Mouse (Mus musculus): ENCODE results near the gene Acap1. TPM values are rescaled to one million over a fixed set of nuclear protein-coding genes. Genes with fewer than 3 reads are reported as not detected.
"Not testable (repeated sequence)": the region's sequence is repeated elsewhere in the genome, so short reads cannot be mapped to it uniquely, and the experiment has no call there.

Gene Acap1
- polyA plus RNA-seq, 1 experiment from 2014 or later, result 0.75 TPM

DNA sequence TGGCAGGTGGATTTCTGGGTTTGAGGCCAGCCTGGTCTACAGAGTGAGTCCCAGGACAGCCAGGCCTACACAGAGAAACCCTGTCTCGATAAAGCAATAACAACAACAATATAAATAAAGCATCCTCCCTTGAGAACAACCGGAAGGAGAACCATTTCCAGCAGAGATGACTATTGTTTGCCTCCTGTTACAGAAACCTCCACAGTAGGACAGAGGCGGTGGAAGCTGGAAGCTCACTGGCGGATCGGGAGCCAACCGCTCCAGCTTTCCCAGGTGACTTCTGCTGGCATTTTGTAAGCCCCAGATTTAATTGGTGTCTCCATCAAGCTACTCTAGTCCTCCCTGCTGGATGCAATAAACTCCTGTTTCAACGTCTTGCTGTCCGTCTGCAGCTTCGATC, 29.8 kb downstream of the Acap1 start:
- Histone ChIP-seq H3K27me3 (ENCODE audit: control insufficient read depth, insufficient read depth, low read length) (no peaks in the 10 kb centered on the region), H3K4me1 (replicated peaks; ENCODE audit: control insufficient read depth, insufficient read depth, low read length) (no peaks in the 10 kb centered on the region), H3K4me2 (ENCODE audit: low read depth, low read length, severe bottlenecking) (no peak overlapping the region), H3K27ac (ENCODE audit: low read depth, low read length) (no peak overlapping the region), H3K4me3 (ENCODE audit: low read depth, low read length) (no peak overlapping the region), H3K9ac (ENCODE audit: low read length) (no peak overlapping the region), H3K9me3 (ENCODE audit: control insufficient read depth, low read length) (no peaks in the 10 kb centered on the region), H3K36me3 (ENCODE audit: control insufficient read depth, insufficient read depth, low read length) (no peaks in the 10 kb centered on the region)
- ATAC-seq (replicated peaks; ENCODE audit: low FRiP score), result no peak
- DNase-seq (ENCODE audit: low spot score), result no peak
- WGBS, result 88% methylated on average over 9 of the region's 9 CpGs

DNA sequence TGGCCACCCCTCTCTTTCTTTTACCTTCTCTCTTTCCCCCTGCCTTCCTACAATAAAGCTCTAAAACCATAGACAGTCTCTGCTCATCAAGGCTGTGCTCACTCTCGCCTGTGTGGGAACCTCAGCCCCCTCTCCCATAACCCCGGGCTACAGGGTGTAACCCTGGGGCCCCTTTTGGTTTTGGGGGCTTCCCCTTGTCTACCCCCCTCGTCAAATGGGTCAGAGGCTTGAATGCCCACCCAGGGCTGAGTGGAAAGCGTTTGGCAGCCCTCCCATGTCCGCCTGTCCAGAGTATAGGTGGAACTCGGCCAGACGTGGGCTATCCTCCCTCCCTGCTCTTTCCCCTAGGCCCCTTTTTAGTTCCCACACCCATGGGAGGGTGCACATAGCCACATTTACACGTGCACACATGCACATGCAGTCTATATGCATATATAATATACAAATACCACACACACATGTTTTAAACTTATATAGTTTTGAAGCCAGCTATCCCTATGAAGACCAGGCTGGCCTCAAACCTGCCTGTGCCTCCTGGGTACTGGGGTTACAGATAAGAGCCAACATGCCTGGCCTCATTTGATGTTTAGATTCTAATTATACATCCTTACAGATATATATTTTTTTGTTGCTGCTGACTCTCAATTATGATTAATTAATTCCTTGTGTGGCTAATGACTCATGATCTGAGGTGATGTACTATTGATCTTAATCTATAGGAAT, 31.0 kb downstream of the Acap1 start:
- no peak overlapping the region for H3K9ac ChIP-seq (ENCODE audit: low read length)
- H3K4me1 ChIP-seq (replicated peaks; ENCODE audit: control insufficient read depth, insufficient read depth, low read length), result no peaks in the 10 kb centered on the region
- no peaks in the 10 kb centered on the region for H3K9me3 ChIP-seq (ENCODE audit: control insufficient read depth, low read length)
- H3K4me3 ChIP-seq (ENCODE audit: low read depth, low read length), result no peak overlapping the region
- ATAC-seq (replicated peaks; ENCODE audit: low FRiP score) (no peak), DNase-seq (ENCODE audit: low spot score) (no peak)
- WGBS, result 66% methylated on average over 8 of the region's 8 CpGs
- no peaks in the 10 kb centered on the region for H3K36me3 ChIP-seq (ENCODE audit: control insufficient read depth, insufficient read depth, low read length)
- H3K27ac ChIP-seq (ENCODE audit: low read depth, low read length), result no peak overlapping the region
- H3K27me3 ChIP-seq (ENCODE audit: control insufficient read depth, insufficient read depth, low read length), result no peaks in the 10 kb centered on the region; the same call in 1 of the 2 replicates
- H3K4me2 ChIP-seq (ENCODE audit: low read depth, low read length, severe bottlenecking), result no peak overlapping the region

DNA sequence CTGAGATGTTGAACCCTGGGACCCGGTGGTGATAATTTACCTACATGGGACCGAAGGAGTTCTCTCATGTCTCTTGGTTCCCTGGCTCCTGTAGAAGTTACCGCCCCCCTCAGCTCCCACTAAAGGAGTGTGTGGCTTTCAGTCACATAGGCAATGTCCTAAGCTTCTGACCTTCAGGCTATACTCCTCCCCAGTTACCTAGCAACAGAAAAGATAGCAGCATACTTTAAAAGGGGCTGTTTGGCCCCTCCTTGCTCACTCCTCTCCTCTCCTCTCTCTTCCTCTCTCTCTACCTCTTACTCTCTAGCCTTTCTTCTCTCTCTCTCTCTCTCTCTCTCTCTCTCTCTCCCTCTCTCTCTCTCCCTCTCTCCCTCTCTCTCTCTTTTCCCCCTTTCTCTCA, 31.6 kb downstream of the Acap1 start:
- ATAC-seq (replicated peaks; ENCODE audit: low FRiP score); DNase-seq (ENCODE audit: low spot score); H3K4me1 ChIP-seq (replicated peaks; ENCODE audit: control insufficient read depth, insufficient read depth, low read length); H3K4me2 ChIP-seq (ENCODE audit: low read depth, low read length, severe bottlenecking); H3K27ac ChIP-seq (ENCODE audit: low read depth, low read length); H3K36me3 ChIP-seq (ENCODE audit: control insufficient read depth, insufficient read depth, low read length); H3K9me3 ChIP-seq (ENCODE audit: control insufficient read depth, low read length); H3K4me3 ChIP-seq (ENCODE audit: low read depth, low read length); H3K9ac ChIP-seq (ENCODE audit: low read length); H3K27me3 ChIP-seq (ENCODE audit: control insufficient read depth, insufficient read depth, low read length): not testable (repeated sequence)
- 77% methylated on average over 3 of the region's 3 CpGs for WGBS

DNA sequence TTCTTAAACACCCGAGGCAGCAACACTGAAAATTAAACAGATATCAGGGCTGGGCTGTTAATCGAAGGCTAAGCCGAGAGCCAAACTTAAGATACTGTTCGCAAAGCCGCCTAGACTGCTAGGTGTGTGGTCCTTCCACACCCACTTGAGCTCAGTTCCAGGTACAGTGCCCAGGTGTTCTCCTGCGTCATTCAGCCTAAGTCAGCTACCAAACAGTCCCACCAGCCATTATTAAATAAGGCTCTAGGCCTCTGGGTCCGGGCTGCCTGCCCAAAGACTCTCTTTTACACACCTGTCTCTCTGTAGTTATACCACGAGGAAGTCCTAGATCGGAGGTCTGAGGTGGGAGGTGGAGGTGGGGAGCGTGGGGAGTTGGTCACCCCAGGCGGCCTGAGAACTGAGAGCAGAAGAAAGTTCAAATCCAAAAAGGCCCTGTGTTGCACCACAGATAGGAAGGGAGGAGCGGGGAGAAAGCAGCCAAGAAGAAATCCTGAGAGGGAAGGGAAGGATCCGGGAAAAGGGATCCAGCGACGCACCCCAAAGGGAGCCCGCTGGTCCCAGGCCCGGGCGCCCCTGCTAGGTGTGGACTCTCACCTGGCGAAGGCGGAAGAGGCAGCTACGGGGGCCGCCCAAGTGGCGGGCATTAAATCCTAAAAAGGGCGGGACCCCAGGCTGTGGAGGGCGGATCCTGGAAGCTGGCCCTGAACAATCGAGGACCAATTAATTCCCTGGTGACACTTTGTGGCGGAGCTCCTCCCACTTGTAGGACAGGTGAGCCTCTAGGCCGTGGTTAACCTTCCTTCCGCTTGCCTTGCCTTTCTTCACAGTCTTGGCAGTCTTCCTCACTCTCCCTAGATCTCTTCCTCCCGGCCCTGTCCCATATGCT, 37.0 kb downstream of the Acap1 start, which contains the start of gene Tnk1:
Tnk1 (minus strand) TSS at position 618 of the 886 bp plus-strand sequence.
- H3K4me3 ChIP-seq (ENCODE audit: low read depth, low read length), result no peak within 1 kb of the TSS
- no peak within 1 kb of the TSS for H3K27ac ChIP-seq (ENCODE audit: low read depth, low read length)
- WGBS, result 19% methylated on average over 30 of the region's 30 CpGs
- no peak for ATAC-seq (replicated peaks; ENCODE audit: low FRiP score)
- no peaks in the 10 kb centered on the region for H3K9me3 ChIP-seq (ENCODE audit: control insufficient read depth, low read length)
- H3K4me1 ChIP-seq (replicated peaks; ENCODE audit: control insufficient read depth, insufficient read depth, low read length), result no peaks in the 10 kb centered on the region
- DNase-seq (ENCODE audit: low spot score), result no peak
- H3K4me2 ChIP-seq (ENCODE audit: low read depth, low read length, severe bottlenecking), result no peak within 1 kb of the TSS
- peaks cover 9% of the 10 kb centered on the region; the same call in 1 of the 2 replicates for H3K27me3 ChIP-seq (ENCODE audit: control insufficient read depth, insufficient read depth, low read length)
- no peak within 1 kb of the TSS for H3K9ac ChIP-seq (ENCODE audit: low read length)
- H3K36me3 ChIP-seq (ENCODE audit: control insufficient read depth, insufficient read depth, low read length), result no peaks in the 10 kb centered on the region

DNA sequence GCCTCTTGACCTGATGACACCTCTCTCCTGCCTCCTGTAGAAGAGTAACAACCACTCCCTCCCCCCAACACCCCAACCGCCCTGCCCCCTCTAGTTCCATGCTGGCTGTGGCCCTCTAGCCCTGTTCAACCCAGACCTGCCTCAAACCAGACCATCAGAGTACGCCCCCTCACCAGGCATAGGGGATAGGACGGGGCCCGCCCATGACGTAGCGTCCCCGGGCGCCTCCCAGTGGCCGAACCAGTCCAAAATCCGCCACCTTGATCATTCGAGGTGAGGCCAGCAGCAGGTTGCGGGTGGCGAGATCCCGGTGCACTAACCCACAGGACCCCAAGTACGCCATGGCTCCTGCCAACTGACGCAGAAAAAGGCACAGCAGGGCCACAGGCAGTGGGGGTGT, 40.0 kb downstream of the Acap1 start:
- H3K27me3 ChIP-seq (ENCODE audit: control insufficient read depth, insufficient read depth, low read length), result peaks cover 9% of the 10 kb centered on the region; the same call in 1 of the 2 replicates
- DNase-seq (ENCODE audit: low spot score) (peak; percentile 84), ATAC-seq (replicated peaks; ENCODE audit: low FRiP score) (peak; percentile 58; the same call in 1 of the 2 replicates)
- 19% methylated on average over 16 of the region's 16 CpGs for WGBS
- H3K9me3 ChIP-seq (ENCODE audit: control insufficient read depth, low read length), result no peaks in the 10 kb centered on the region
- H3K36me3 ChIP-seq (ENCODE audit: control insufficient read depth, insufficient read depth, low read length), result peaks cover 3% of the 10 kb centered on the region; the same call in 1 of the 2 replicates
- H3K4me3 ChIP-seq (ENCODE audit: low read depth, low read length), result no peak overlapping the region
- H3K27ac ChIP-seq (ENCODE audit: low read depth, low read length), result no peak overlapping the region
- H3K4me1 ChIP-seq (replicated peaks; ENCODE audit: control insufficient read depth, insufficient read depth, low read length), result no peaks in the 10 kb centered on the region
- no peak overlapping the region for H3K4me2 ChIP-seq (ENCODE audit: low read depth, low read length, severe bottlenecking)
- H3K9ac ChIP-seq (ENCODE audit: low read length), result no peak overlapping the region

DNA sequence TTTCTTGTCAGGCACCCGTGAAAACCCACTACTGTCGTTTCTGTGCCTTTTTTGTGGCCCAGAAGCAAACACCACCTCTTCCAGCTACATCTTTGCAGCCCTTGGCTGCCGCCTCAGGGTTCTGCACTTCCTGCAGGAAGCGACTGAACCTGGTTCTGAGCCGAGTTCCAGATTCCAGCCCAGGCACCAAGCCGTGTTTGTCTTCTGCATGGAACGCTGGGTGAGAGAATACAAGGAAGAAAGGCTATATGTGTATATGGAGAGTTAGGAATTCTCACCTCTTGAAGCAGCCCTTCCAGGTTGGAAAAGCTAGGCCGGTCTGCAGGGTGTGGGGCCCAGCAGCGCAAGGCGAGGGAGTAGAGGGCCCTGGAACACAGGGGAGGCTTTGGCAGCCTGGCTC, 40.7 kb downstream of the Acap1 start:
- Histone ChIP-seq H3K36me3 (ENCODE audit: control insufficient read depth, insufficient read depth, low read length) (peaks cover 3% of the 10 kb centered on the region; the same call in 1 of the 2 replicates), H3K4me3 (ENCODE audit: low read depth, low read length) (no peak overlapping the region), H3K9ac (ENCODE audit: low read length) (no peak overlapping the region), H3K9me3 (ENCODE audit: control insufficient read depth, low read length) (no peaks in the 10 kb centered on the region), H3K4me2 (ENCODE audit: low read depth, low read length, severe bottlenecking) (no peak overlapping the region), H3K27ac (ENCODE audit: low read depth, low read length) (no peak overlapping the region), H3K27me3 (ENCODE audit: control insufficient read depth, insufficient read depth, low read length) (peaks cover 9% of the 10 kb centered on the region; the same call in 1 of the 2 replicates), H3K4me1 (replicated peaks; ENCODE audit: control insufficient read depth, insufficient read depth, low read length) (no peaks in the 10 kb centered on the region)
- no peak for DNase-seq (ENCODE audit: low spot score)
- no peak for ATAC-seq (replicated peaks; ENCODE audit: low FRiP score)
- WGBS, result 89% methylated on average over 10 of the region's 10 CpGs

DNA sequence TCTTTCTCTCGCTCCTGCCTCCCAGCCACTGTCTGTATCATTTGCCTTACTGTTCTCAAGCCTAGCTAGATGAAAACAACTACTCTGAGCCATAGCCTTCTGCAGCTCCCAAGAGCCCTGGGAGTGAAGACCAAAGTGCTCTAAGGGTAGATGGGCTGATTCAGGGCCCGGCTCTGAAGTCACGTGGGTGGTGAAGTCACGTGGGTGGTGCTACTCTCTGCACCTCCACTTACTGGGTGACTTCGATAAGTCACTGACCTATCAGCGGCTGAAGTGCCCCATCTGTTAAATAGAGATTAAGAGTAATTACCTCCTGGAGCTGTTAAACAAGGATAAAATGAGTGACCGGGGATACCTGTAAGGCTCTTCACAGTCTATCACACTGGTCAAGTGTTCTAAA, 41.3 kb downstream of the Acap1 start:
- peaks cover 9% of the 10 kb centered on the region; the same call in 1 of the 2 replicates for H3K27me3 ChIP-seq (ENCODE audit: control insufficient read depth, insufficient read depth, low read length)
- DNase-seq (ENCODE audit: low spot score) (no peak), ATAC-seq (replicated peaks; ENCODE audit: low FRiP score) (no peak)
- H3K4me2 ChIP-seq (ENCODE audit: low read depth, low read length, severe bottlenecking), result no peak overlapping the region
- H3K4me1 ChIP-seq (replicated peaks; ENCODE audit: control insufficient read depth, insufficient read depth, low read length), result no peaks in the 10 kb centered on the region
- no peak overlapping the region for H3K9ac ChIP-seq (ENCODE audit: low read length)
- 79% methylated on average over 7 of the region's 7 CpGs for WGBS
- no peak overlapping the region for H3K4me3 ChIP-seq (ENCODE audit: low read depth, low read length)
- H3K27ac ChIP-seq (ENCODE audit: low read depth, low read length), result no peak overlapping the region
- H3K9me3 ChIP-seq (ENCODE audit: control insufficient read depth, low read length), result no peaks in the 10 kb centered on the region
- H3K36me3 ChIP-seq (ENCODE audit: control insufficient read depth, insufficient read depth, low read length), result peaks cover 3% of the 10 kb centered on the region; the same call in 1 of the 2 replicates

DNA sequence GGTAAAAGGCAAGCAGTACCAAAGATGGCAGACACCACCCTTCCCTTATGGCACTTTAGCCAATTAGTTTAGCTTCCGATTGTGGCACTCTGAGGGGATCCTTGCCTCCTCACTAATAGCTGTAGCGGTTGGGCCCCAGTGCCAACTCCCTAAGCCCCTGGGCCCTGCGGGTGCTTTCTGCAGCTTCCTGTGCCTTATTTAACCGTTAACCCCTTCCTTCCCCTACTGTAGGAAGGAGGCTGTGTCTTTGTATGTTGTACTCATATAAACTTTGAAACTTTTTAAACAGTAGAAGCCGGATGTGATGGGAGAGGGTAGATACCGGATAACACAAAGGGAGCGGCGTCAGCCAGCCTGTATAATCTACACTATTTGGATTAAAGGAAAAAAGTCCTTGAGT, 44.6 kb downstream of the Acap1 start:
- 82% methylated on average over 8 of the region's 8 CpGs for WGBS
- ATAC-seq (replicated peaks; ENCODE audit: low FRiP score), result no peak

More for the DNA sequence above, 44.6 kb downstream of the Acap1 start:
- Histone ChIP-seq H3K4me2 (ENCODE audit: low read depth, low read length, severe bottlenecking) (no peak overlapping the region), H3K4me1 (replicated peaks; ENCODE audit: control insufficient read depth, insufficient read depth, low read length) (peaks cover 5% of the 10 kb centered on the region; the same call in 1 of the 2 replicates), H3K27ac (ENCODE audit: low read depth, low read length) (no peak overlapping the region), H3K9me3 (ENCODE audit: control insufficient read depth, low read length) (no peaks in the 10 kb centered on the region), H3K4me3 (ENCODE audit: low read depth, low read length) (no peak overlapping the region), H3K36me3 (ENCODE audit: control insufficient read depth, insufficient read depth, low read length) (peaks cover 3% of the 10 kb centered on the region; the same call in 1 of the 2 replicates), H3K9ac (ENCODE audit: low read length) (no peak overlapping the region), H3K27me3 (ENCODE audit: control insufficient read depth, insufficient read depth, low read length) (no peaks in the 10 kb centered on the region)
- no peak for DNase-seq (ENCODE audit: low spot score)
